Mouse (Mus musculus) cerebellum, postnatal 14 days (tissue): Measurements from ENCODE around the gene Kap.
A peak's percentile ranks its signal among the peaks of the same experiment; 100 is the strongest.
"Not testable (repeated sequence)": the region's sequence is repeated elsewhere in the genome, so short reads cannot be mapped to it uniquely, and the experiment has no call there.

Source experiments
- DNase-seq, 2 experiments: peaks; one replicate each; pipeline ENCODE4 v3.0.0; 2021; ENCODE audit warnings: mixed read lengths in 2 of 2

Kap gene

GRCm38 (mm10) chr6:133853526-133853925 is at the start of gene Kap:
Gene Kap (minus strand): TSS chr6:133853762.
- no peak for DNase-seq

- no peak for DNase-seq
Observed at GRCm38 (mm10) chr6:133885871-133886415, 32.4 kb upstream of the Kap start.

GRCm38 (mm10) chr6:133883446-133883985 is 30.0 kb upstream of the Kap start:
- DNase-seq = no peak

GRCm38 (mm10) chr6:133875906-133876462 is 22.4 kb upstream of the Kap start:
- peak; percentile 59 to 64 for DNase-seq

- no peak for DNase-seq
Observed at GRCm38 (mm10) chr6:133872667-133873066, 19.1 kb upstream of the Kap start.

GRCm38 (mm10) chr6:133871131-133871530 is 17.6 kb upstream of the Kap start:
- no peak for DNase-seq

GRCm38 (mm10) chr6:133868381-133868780 is 14.8 kb upstream of the Kap start:
- DNase-seq = no peak

- DNase-seq = no peak
Observed at GRCm38 (mm10) chr6:133855871-133856270, 2.3 kb upstream of the Kap start.

- DNase-seq = no peak
Observed at GRCm38 (mm10) chr6:133849359-133849758, 4.2 kb downstream of the Kap start.

GRCm38 (mm10) chr6:133848861-133849260 is 4.7 kb downstream of the Kap start:
- not testable (repeated sequence) for DNase-seq

- not testable (repeated sequence) for DNase-seq
Observed at GRCm38 (mm10) chr6:133838296-133838995, 15.1 kb downstream of the Kap start.

GRCm38 (mm10) chr6:133812342-133812741 is 41.2 kb downstream of the Kap start:
- peak; percentile 1 to 7 for DNase-seq
